Mouse (Mus musculus) cerebellum, postnatal 36 days (tissue): ENCODE data around the gene Nup188.
A peak's percentile ranks its signal among the peaks of the same experiment; 100 is the strongest.

Experiments
- DNase-seq, 2 experiments: peaks; one replicate each; pipeline ENCODE4 v3.0.0; 2021 to 2022; ENCODE audit warnings: mixed read lengths in 2 of 2

Gene Nup188

GRCm38 (mm10) chr2:30286192-30287026, at the start of gene Nup188, which contains the start of gene Dolk:
Nup188 (plus strand) TSS chr2:30286397.
Dolk (minus strand) TSS chr2:30286334.
- DNase-seq, result peak; percentile 95 to 98

- DNase-seq, result no peak
These were observed 49.6 kb upstream of the Nup188 start for GRCm38 (mm10) chr2:30236426-30237198.

- peak; percentile 99 to 100 for DNase-seq
These were observed 48.9 kb upstream of the Nup188 start, which contains the start of gene Lrrc8a for GRCm38 (mm10) chr2:30237199-30237880. Lrrc8a (plus strand) TSS chr2:30237715.

GRCm38 (mm10) chr2:30237881-30238280, 48.3 kb upstream of the Nup188 start:
- no peak for DNase-seq

GRCm38 (mm10) chr2:30238906-30239465, 47.2 kb upstream of the Nup188 start:
- DNase-seq, result peak in 1 of 2 experiments; percentile 10

- DNase-seq, result peak in 1 of 2 experiments; percentile 12
These were observed 46.4 kb upstream of the Nup188 start for GRCm38 (mm10) chr2:30239777-30240176.

GRCm38 (mm10) chr2:30240267-30240666, 45.9 kb upstream of the Nup188 start, which contains the start of gene Gm28035:
Gm28035 (plus strand) TSS chr2:30240567.
- no peak for DNase-seq

GRCm38 (mm10) chr2:30242509-30242908, 43.7 kb upstream of the Nup188 start:
- DNase-seq, result peak; percentile 74 to 76

- DNase-seq, result peak in 1 of 2 experiments; percentile 6
These were observed 42.8 kb upstream of the Nup188 start for GRCm38 (mm10) chr2:30243391-30243790.

GRCm38 (mm10) chr2:30244595-30245178, 41.5 kb upstream of the Nup188 start:
- no peak for DNase-seq

GRCm38 (mm10) chr2:30247036-30247435, 39.2 kb upstream of the Nup188 start:
- no peak for DNase-seq

GRCm38 (mm10) chr2:30247681-30248080, 38.5 kb upstream of the Nup188 start:
- peak in 1 of 2 experiments; percentile 8 for DNase-seq

GRCm38 (mm10) chr2:30249182-30249581, 37.0 kb upstream of the Nup188 start:
- DNase-seq, result no peak

GRCm38 (mm10) chr2:30250166-30251128, 35.8 kb upstream of the Nup188 start:
- DNase-seq, result no peak

- no peak for DNase-seq
These were observed 34.6 kb upstream of the Nup188 start for GRCm38 (mm10) chr2:30251417-30252104.

- DNase-seq, result no peak
These were observed 33.7 kb upstream of the Nup188 start for GRCm38 (mm10) chr2:30252521-30252920.

GRCm38 (mm10) chr2:30253809-30254208, 32.4 kb upstream of the Nup188 start:
- DNase-seq, result no peak

- DNase-seq, result no peak
These were observed 30.4 kb upstream of the Nup188 start for GRCm38 (mm10) chr2:30255631-30256395.

- DNase-seq, result no peak
These were observed 29.4 kb upstream of the Nup188 start for GRCm38 (mm10) chr2:30256616-30257350.
